Mouse (Mus musculus) frontal cortex, adult 2 months (tissue): ENCODE results near the gene Cnst. TPM values are rescaled to one million over a fixed set of nuclear protein-coding genes. Genes with fewer than 3 reads are reported as not detected.

Source experiments
- DNase-seq, 2 experiments: peaks; one replicate each; pipeline ENCODE4 v3.0.0; 2022; ENCODE audit warnings: low spot score in 1 of 2; ENCODE audit errors: extremely low spot score in 1 of 2
- polyA plus RNA-seq: library from polyadenylated mRNA; depleted of rRNA; stranded (reverse); fragments of >200 nt; gene quantifications from 2 replicates; pipeline ENCODE4 v1.2.3, GENCODE M21; 2012; rRNA removed

Gene Cnst
- polyA plus RNA-seq = 24.6 and 26.5 TPM in 2 replicates

DNA sequence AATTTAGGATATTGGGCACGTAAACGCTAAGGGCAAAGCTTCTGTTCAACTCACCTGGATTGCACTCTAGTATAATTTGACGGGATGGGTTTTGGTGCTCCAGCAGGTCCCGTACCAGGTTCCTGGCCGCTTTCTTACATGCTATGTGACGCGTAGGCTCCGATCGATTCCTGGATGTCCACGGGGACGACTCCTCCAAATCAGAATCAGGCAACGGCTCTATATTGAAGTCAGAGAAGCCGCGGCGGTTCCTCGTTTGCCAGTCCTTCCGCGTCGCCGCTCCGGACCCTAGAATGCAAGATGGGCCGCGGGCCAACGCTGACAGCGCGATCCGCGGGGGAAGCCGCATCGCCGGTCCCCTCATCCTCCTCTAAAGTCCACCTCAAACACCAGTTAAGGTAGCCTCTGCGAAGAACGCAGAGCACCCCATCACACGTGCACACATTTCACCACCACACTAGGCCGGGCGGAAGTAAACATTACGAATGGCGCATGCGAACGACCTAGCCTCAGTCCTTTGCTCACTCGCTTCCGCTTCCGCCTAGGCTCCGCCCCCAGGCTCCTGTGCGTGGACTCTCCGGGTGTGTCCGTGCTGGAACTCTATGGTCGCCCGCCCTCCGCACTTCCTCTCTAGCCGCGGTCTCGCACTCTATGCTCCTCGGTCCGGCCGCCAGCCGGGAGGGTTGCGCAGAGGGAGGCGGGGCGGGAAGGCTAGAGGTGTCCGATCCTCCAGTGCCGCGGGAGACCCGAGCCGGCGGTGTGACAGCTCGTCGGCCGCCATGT, at the start of gene Cnst, which contains the start of gene Tfb2m:
Gene Cnst, plus strand, starts transcription at position 603 of the 783 bp plus-strand sequence.
Gene Tfb2m, minus strand, starts transcription at position 500 of the 783 bp plus-strand sequence.
- peak; percentile 96 to 98 for DNase-seq

- DNase-seq = no peak
Observed at GRCm38 (mm10) chr1:179499257-179499656, 46.9 kb upstream of the Cnst start.

- DNase-seq = peak in 1 of 2 experiments; percentile 40
Observed at GRCm38 (mm10) chr1:179502565-179502964, 43.6 kb upstream of the Cnst start.

- DNase-seq = peak in 1 of 2 experiments; percentile 33
Observed at GRCm38 (mm10) chr1:179506530-179507315, 39.4 kb upstream of the Cnst start.

- DNase-seq = no peak
Observed at GRCm38 (mm10) chr1:179510546-179511340, 35.4 kb upstream of the Cnst start.

GRCm38 (mm10) chr1:179511895-179512294, 34.3 kb upstream of the Cnst start:
- DNase-seq = peak; percentile 44 to 66

GRCm38 (mm10) chr1:179516941-179517712, 29.0 kb upstream of the Cnst start:
- DNase-seq = peak in 1 of 2 experiments; percentile 20

DNA sequence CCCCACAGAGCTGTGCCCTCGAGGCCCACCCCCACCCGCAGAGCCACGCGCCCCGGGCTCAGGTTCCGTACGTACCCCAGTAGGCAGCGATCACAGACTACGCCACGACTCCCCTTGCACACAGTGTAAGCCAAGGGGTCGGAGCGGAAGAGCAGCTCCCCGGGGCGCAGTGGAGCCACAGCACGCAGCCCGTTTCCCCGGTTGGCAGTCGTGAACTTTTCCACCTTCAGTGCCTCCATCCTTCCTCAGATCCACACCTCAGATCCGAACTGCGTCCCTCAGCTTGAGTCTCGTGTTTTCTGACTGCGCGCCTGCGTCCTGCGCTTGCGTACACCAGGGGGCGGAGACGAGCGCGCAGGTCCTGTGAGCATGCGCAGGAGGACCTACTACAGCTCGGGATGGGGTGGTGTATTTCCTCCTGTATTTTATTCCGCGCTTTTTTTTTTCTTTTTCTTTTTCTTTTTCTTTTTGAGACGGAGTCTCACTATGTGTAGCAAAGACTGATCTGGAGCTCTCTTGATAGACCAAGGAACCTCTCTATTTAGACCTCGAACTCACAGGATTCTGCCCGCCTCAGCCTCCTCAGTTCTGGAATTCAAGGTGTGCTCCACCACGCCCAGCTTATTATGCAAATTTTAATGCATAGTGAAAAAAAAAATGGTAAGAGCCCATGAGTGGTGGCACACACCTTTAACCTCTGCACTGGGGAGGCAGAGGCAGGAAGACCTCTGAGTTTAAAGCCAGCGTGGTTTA, 28.3 kb upstream of the Cnst start, which contains the start of gene Smyd3:
Gene Smyd3, minus strand, starts transcription at position 329 of the 753 bp plus-strand sequence.
- DNase-seq = peak; percentile 59 to 91

GRCm38 (mm10) chr1:179519901-179520300, 26.3 kb upstream of the Cnst start:
- DNase-seq = no peak

GRCm38 (mm10) chr1:179539054-179539453, 7.1 kb upstream of the Cnst start:
- DNase-seq = no peak

GRCm38 (mm10) chr1:179539887-179540286, 6.3 kb upstream of the Cnst start:
- DNase-seq = no peak

DNA sequence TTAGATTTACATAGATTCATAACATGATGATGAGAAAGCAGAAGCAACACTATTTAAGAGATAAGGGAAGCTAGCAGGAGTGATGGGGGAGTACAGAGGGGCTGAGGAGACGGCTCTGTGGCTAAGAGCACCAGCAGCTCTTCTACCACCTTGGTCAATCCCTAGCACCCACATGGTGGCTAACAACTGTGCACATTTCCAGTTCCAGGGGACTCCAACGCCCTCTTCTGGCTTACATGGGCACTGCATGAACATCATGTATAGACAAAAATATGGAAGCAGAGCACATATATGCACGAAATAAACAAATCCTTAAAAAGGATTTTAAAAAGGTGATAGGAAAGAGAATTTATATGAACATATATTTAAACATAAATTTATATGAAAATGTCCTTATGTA, 4.7 kb upstream of the Cnst start:
- DNase-seq = peak in 1 of 2 experiments; percentile 20

- DNase-seq = peak; percentile 14 to 59
Observed at GRCm38 (mm10) chr1:179546551-179546917, 364 bp downstream of the Cnst start.

GRCm38 (mm10) chr1:179547176-179547575, 1.0 kb downstream of the Cnst start:
- DNase-seq = peak in 1 of 2 experiments; percentile 29

- DNase-seq = no peak
Observed at GRCm38 (mm10) chr1:179548220-179548619, 2.0 kb downstream of the Cnst start.

GRCm38 (mm10) chr1:179548996-179549752, 3.0 kb downstream of the Cnst start:
- DNase-seq = no peak

DNA sequence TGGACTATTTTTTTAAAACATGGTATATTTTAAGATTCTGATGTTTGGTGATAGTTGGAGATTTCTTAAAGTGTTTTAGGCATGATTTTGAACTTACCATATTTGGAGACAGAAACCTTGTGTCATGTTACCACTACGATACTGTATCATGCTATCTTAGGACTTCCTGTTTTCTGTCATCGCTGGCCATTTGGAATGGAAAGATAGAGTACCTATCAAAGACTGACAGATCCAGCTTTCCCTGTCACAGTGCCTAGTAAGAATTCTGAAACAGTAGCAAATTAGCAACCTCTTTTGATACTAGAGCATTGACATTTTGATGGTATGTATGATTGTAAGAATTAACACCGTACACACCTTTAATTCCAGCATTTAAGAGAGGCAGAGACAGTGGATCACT, 5.2 kb downstream of the Cnst start:
- DNase-seq = no peak

DNA sequence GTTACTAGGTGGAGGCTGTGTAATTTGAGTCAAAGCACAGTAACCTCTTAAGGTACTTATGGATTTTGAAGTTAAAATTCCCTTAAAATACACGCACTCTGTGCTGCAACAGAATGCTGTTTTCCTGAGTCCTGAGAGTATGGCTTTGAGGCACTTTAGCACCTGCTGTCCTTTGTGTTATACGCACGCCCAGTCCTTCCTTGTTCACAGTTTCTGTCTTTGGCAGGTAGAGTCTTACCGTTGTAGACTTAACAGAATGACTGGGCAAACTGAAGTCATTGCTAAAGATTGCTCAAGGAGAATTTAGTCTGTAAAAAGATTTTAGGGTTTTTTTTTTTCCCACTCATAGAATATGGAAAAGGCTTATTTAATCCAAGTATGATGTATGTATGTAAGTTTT, 5.8 kb downstream of the Cnst start:
- no peak for DNase-seq
